Mouse (Mus musculus) C2C12 (cell line): ENCODE measurements around the gene Tmem41b.

Source experiments
- CTCF ChIP-seq: IDR thresholded peaks from one replicate; pipeline ENCODE4 v1.5.1; 2011; ENCODE audit not compliant: control insufficient read depth, insufficient read depth, insufficient read length
- MYOG ChIP-seq: IDR thresholded peaks from one replicate; pipeline ENCODE4 v1.6.1; 2011; ENCODE audit not compliant: control insufficient read depth, insufficient read length; ENCODE audit errors: extremely low read depth

DNA sequence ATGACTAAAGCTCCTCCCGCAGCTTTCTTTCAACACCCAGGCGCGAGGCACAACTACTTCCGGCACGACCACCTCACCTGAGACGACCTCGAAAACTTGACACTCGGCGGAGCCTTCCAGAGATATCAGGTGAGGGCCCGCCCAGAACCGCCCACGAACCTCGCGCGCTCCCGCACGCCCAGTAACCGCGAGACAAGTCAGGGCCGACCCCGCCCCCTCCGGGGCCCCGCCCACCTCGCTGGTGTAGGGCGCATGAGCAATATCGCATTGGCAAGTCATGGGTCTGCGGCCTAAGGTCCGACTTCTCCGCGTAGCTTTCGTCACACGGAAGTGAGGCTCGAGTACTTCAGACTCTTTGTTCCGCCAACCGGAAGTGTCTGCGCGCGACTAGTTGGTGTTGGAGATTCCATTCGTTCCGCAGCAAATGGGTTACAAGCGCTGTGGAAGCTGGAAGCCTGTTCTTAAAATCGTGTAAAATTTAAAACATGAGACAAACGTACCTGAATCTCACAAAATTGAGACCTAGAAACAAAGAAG is 528 bp downstream of the Tmem41b start:
- TF ChIP-seq CTCF, result no peak
- TF ChIP-seq MYOG, result no peak
